Mouse (Mus musculus): ENCODE data around the gene Mkln1.

GRCm38 (mm10) chr6:31411017-31411416 lies 12.5 kb downstream of the Mkln1 start:
- no peak for TF ChIP-seq CTCF (IDR thresholded peaks at IDR 0.05; ENCODE audit: extremely low read depth, insufficient read depth, insufficient read length, insufficient replicate concordance)
- no peak for TF ChIP-seq POLR2A (IDR thresholded peaks at IDR 0.05; ENCODE audit: low read depth, low read length)

Data from spleen, adult 2 months (tissue).